Mouse (Mus musculus): Measurements from ENCODE around the gene Ankrd63. TPM values are rescaled to one million over a fixed set of nuclear protein-coding genes. Genes with fewer than 3 reads are reported as not detected.

Ankrd63 gene
- polyA plus RNA-seq, 1 experiment from 2014 or later: not detected

GRCm38 (mm10) chr2:118695677-118696232, 8.0 kb downstream of the Ankrd63 start:
- DNase-seq (ENCODE audit: low spot score): peak; percentile 79

- DNase-seq (ENCODE audit: low spot score): no peak
Measured at GRCm38 (mm10) chr2:118693370-118693966, 10.3 kb downstream of the Ankrd63 start.

- DNase-seq (ENCODE audit: low spot score): no peak
Measured at GRCm38 (mm10) chr2:118689875-118690274, 13.9 kb downstream of the Ankrd63 start.

- DNase-seq (ENCODE audit: low spot score): no peak
Measured at GRCm38 (mm10) chr2:118687791-118688190, 16.0 kb downstream of the Ankrd63 start.

GRCm38 (mm10) chr2:118686693-118687092, 17.1 kb downstream of the Ankrd63 start:
- DNase-seq (ENCODE audit: low spot score): no peak

- no peak for DNase-seq (ENCODE audit: low spot score)
Measured at GRCm38 (mm10) chr2:118685088-118685487, 18.7 kb downstream of the Ankrd63 start.

- DNase-seq (ENCODE audit: low spot score): no peak
Measured at GRCm38 (mm10) chr2:118682544-118683260, 21.1 kb downstream of the Ankrd63 start.

GRCm38 (mm10) chr2:118680926-118681325, 22.8 kb downstream of the Ankrd63 start:
- DNase-seq (ENCODE audit: low spot score): no peak

GRCm38 (mm10) chr2:118679577-118679976, 24.2 kb downstream of the Ankrd63 start:
- no peak for DNase-seq (ENCODE audit: low spot score)

GRCm38 (mm10) chr2:118677817-118678216, 25.9 kb downstream of the Ankrd63 start:
- no peak for DNase-seq (ENCODE audit: low spot score)

GRCm38 (mm10) chr2:118676839-118677741, 26.7 kb downstream of the Ankrd63 start:
- DNase-seq (ENCODE audit: low spot score): no peak

- DNase-seq (ENCODE audit: low spot score): no peak
Measured at GRCm38 (mm10) chr2:118674500-118674899, 29.3 kb downstream of the Ankrd63 start.

GRCm38 (mm10) chr2:118673686-118674465, 29.9 kb downstream of the Ankrd63 start:
- no peak for DNase-seq (ENCODE audit: low spot score)

- no peak for DNase-seq (ENCODE audit: low spot score)
Measured at GRCm38 (mm10) chr2:118671728-118672127, 32.0 kb downstream of the Ankrd63 start.

- DNase-seq (ENCODE audit: low spot score): no peak
Measured at GRCm38 (mm10) chr2:118669785-118670184, 34.0 kb downstream of the Ankrd63 start.

GRCm38 (mm10) chr2:118669245-118669644, 34.5 kb downstream of the Ankrd63 start:
- DNase-seq (ENCODE audit: low spot score): peak; percentile 25

- no peak for DNase-seq (ENCODE audit: low spot score)
Measured at GRCm38 (mm10) chr2:118667181-118667580, 36.6 kb downstream of the Ankrd63 start.

GRCm38 (mm10) chr2:118665616-118666015, 38.1 kb downstream of the Ankrd63 start:
- DNase-seq (ENCODE audit: low spot score): no peak

- DNase-seq (ENCODE audit: low spot score): no peak
Measured at GRCm38 (mm10) chr2:118664975-118665516, 38.7 kb downstream of the Ankrd63 start.
